Mouse (Mus musculus) neural tube, postnatal 0 days (tissue): ENCODE results near the gene Rarres1. TPM values are rescaled to one million over a fixed set of nuclear protein-coding genes. Genes with fewer than 3 reads are reported as not detected.

Experiments
- polyA plus RNA-seq: library from polyadenylated mRNA; unstranded; fragments of >200 nt; fragmentation: Nextera tagmentation; extraction: Ambion mirVana; gene quantifications from 2 replicates; pipeline ENCODE4 v1.2.1, GENCODE M21; 2015

The Rarres1 gene
- 5.4 and 5.9 TPM in 2 replicates for polyA plus RNA-seq

DNA sequence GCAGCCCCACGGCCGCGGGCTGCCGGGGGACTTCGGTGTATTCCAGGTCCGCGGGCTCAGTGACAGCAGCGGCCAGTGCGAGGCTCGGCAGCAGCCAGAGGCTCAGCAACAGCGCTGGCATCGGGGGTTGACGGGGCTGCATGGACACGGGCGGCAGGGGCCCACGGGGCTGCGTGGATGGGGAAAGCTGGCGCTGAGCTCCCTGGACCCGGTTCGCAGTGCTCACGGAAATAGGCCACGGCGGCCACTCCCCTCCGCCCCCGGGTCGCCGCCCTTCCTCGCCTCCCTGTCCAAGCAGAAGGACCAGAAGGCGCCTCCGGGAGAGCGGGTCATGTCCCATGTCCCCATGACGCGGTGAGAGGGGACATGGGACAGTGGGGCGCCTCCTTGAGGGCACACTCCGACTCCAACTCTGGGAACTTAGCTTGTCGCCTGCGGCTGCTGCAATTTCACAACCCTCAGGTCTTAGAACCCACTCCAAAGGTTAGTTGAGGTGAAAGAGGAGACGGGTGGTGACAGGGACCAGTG lies at the start of gene Rarres1:
Gene Rarres1, minus strand, starts transcription at position 250 of the 528 bp plus-strand sequence.

DNA sequence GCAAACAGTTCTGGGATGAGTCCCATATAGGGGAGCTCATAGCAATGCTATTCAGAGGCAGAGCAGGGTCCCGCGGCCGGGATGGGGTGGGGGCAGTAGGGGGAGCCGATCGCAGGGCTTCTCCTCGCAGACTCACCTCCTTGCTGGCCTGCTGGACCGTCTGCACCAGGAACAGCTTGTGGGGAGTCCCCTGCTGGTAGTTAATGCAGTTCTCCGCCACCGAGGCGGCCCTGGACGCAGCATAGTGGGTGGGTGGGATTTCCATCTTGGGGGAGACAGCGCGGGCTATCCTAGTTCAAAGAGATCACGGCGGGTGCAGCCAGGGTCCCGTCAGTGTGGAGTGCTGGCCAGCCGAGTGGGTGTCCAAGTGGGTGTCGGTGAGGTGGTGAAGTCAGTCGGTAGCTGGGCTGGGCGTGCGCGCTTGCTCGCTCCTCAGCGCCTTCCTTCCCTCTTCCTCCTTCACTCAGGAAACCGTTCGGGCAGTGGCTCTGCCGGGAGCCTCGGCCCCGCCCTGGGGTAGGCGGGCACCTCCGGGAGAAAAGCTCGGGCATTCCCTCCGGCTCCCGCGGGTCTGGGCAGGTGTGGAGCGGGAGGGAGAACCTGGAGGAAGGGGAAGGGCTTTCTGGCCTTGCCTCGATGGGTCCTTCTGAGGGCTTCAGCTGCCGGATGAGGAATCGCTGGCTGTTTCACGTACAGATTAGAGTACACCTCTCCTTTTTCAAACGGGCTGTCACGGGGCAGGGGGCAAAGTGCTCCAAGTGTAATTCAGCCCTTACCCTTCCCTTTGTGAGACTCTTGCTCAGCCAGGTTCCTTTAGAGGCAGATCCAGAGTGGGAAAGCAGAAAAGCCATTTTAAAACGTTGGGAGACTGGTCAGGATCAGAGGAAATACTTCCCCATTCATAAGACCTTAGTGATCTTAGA lies 51.6 kb downstream of the Rarres1 start, which contains the start of gene Lxn:
Gene Lxn, minus strand, starts transcription at position 477 of the 923 bp plus-strand sequence.

DNA sequence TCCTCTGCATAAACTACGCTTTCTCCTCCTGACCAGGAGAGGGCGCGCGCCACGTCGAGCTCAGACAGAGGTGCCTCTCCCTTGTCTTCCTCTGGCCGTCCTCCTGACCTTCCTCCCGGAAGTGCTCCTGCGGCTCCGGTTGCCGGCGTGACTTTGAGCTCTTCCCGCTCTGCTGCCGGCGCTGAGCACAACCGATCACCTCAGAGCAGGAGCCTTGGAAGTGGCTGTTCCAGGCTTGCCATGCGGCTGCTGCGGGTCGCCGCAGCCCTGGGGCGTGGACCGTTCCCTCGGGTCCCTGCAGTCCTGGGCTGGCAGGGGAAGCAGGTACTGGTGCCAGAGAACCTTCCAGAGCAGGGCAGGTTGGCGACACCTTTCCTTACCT lies 85.3 kb downstream of the Rarres1 start, which contains the start of gene Gfm1:
Gene Gfm1, plus strand, starts transcription at position 98 of the 382 bp plus-strand sequence.

Other genes starting within 250 kb of the Rarres1 start
- gene Mlf1, start 141.4 kb downstream of the Rarres1 start, polyA plus RNA-seq = 17.3 and 18.0 TPM in 2 replicates
- gene Gm17402, start 140.4 kb downstream of the Rarres1 start, polyA plus RNA-seq = not detected in 2 replicates
- 25.3 and 29.3 TPM in 2 replicates for gene Gfm1, start 85.4 kb downstream of the Rarres1 start, polyA plus RNA-seq
- gene Lxn, start 51.6 kb downstream of the Rarres1 start, polyA plus RNA-seq = 253 and 270 TPM in 2 replicates
- 27.9 and 29.4 TPM in 2 replicates for gene Mfsd1, start 67.2 kb upstream of the Rarres1 start, polyA plus RNA-seq